Mouse (Mus musculus) hindbrain, postnatal 0 days (tissue): ENCODE measurements at regions not wholly inside any gene's neighbourhood (a gene's known extent, or its start where the extent isn't known, plus 50 kb on each side); places are given as distances from the start of the nearest gene placed in this dataset.

Experiments used
- ATAC-seq: fragments of 200-750 bp; cut with Nextera tagmentation; 2 replicates; pipeline ENCODE4 v1.8.0; 2017; ENCODE audit warnings: mild to moderate bottlenecking, moderate TSS enrichment, moderate library complexity
- DNase-seq: peaks from one replicate; pipeline ENCODE4 v3.0.0-alpha.2; 2015; ENCODE audit warnings: low spot score
- H3K27ac ChIP-seq: fragments of 300-500 bp; sonication (generic); 2 replicates; pipeline ENCODE4 v1.5.1; 2014; ENCODE audit warnings: mild to moderate bottlenecking
- H3K27me3 ChIP-seq: fragments of 300-500 bp; sonication (generic); 2 replicates; pipeline ENCODE4 v1.6.1; 2014; ENCODE audit warnings: low read length, mixed read lengths; ENCODE audit not compliant: insufficient read depth
- H3K36me3 ChIP-seq: fragments of 300-500 bp; sonication (generic); 2 replicates; pipeline ENCODE4 v1.6.1; 2014; ENCODE audit warnings: low read length, mixed read lengths; ENCODE audit not compliant: insufficient read depth
- H3K4me1 ChIP-seq: fragments of 300-500 bp; sonication (generic); 2 replicates; pipeline ENCODE4 v1.6.1; 2014; ENCODE audit warnings: antibody characterized with exemption, low read length, mixed read lengths; ENCODE audit not compliant: insufficient read depth
- H3K4me2 ChIP-seq: fragments of 300-500 bp; sonication (generic); 2 replicates; pipeline ENCODE4 v1.6.1; 2014; ENCODE audit warnings: low read depth, mild to moderate bottlenecking, low read length, moderate library complexity, mixed read lengths
- H3K4me3 ChIP-seq: fragments of 300-500 bp; sonication (generic); 2 replicates; pipeline ENCODE4 v1.5.1; 2014; ENCODE audit warnings: low read length
- H3K9ac ChIP-seq: fragments of 300-500 bp; sonication (generic); replicated peaks from 2 replicates; pipeline ENCODE4 v1.6.1; 2014; ENCODE audit warnings: mild to moderate bottlenecking, low read length, moderate library complexity, mixed read lengths
- H3K9me3 ChIP-seq: fragments of 300-500 bp; sonication (generic); 2 replicates; pipeline ENCODE4 v1.6.1; 2016; ENCODE audit warnings: low read length, mixed read lengths
- CTCF ChIP-seq: IDR thresholded peaks from 2 replicates; pipeline ENCODE4 v1.5.1; 2016; ENCODE audit warnings: antibody characterized with exemption, control low read depth, low read depth
- WGBS: fragments of 180-500 bp; shearing (Covaris S2); extraction: QIAGEN DNeasy Blood & Tissue Kit; methylation state at CpG from one replicate; pipeline ENCODE4 v1.1.7; 2014; 5-methylcytosine and 5-hydroxymethylcytosine counted together

DNA sequence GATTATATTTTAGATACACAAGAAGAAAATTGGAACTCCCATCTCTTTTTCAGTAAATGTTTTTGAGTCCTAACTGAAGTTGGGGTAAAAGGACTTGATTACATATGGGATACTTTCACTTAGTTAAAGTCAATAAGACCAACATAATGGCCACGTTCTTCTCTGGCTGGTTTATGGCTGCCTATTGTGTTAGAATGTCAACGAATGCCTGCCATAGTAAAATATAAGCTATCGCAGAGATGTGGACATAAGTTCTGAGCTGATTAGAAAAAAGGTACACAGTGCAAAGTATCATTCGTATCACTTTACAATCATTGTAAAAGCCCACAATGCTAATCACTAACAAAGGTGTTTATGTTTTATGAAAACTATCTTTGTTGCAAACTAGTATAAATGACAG lies 173.2 kb upstream of the Rgmb start:
- WGBS: 84% methylated on average over 4 of the region's 4 CpGs

DNA sequence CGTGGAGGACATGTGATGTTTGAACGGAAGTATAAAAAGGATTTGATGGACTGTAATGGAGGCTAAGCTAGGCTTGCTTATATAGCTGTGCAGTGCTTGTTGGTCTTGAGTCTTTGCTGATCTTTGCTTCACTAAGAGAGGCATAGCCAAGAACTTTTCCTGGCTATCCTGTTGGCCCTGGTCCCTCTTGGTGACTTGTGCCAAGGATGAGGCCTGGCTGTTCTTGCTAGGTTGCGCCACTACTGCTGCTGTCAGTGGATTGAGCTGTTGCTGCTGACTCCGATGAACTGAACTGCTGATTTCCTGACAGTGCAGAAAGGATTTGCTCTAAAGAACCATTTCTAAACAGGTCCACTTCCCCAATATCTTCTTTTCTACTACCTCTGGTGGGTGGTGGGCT lies 167.9 kb upstream of the Rgmb start:
- no peak for DNase-seq
- Histone ChIP-seq H3K4me2 (no peak overlapping the region), H3K27ac (no peak overlapping the region), H3K36me3 (no peaks in the 10 kb centered on the region), H3K4me1 (0 out of 2 replicates have a peak, but pooled peaks cover 4% of the 10 kb centered on the region), H3K27me3 (no peaks in the 10 kb centered on the region), H3K4me3 (no peak overlapping the region), H3K9ac (no peak overlapping the region), H3K9me3 (no peaks in the 10 kb centered on the region)
- no peak for ATAC-seq
- 94% methylated on average over 4 of the region's 4 CpGs for WGBS
- no peak for TF ChIP-seq CTCF

More for the DNA sequence above, 173.2 kb upstream of the Rgmb start:
- H3K4me1 ChIP-seq: no peaks in the 10 kb centered on the region
- no peak overlapping the region for H3K9ac ChIP-seq
- no peak overlapping the region for H3K4me2 ChIP-seq
- TF ChIP-seq CTCF: no peak
- no peak overlapping the region for H3K4me3 ChIP-seq
- H3K27ac ChIP-seq: no peak overlapping the region
- H3K36me3 ChIP-seq: no peaks in the 10 kb centered on the region
- DNase-seq: no peak
- no peak for ATAC-seq
- H3K27me3 ChIP-seq: no peaks in the 10 kb centered on the region
- H3K9me3 ChIP-seq: no peaks in the 10 kb centered on the region

DNA sequence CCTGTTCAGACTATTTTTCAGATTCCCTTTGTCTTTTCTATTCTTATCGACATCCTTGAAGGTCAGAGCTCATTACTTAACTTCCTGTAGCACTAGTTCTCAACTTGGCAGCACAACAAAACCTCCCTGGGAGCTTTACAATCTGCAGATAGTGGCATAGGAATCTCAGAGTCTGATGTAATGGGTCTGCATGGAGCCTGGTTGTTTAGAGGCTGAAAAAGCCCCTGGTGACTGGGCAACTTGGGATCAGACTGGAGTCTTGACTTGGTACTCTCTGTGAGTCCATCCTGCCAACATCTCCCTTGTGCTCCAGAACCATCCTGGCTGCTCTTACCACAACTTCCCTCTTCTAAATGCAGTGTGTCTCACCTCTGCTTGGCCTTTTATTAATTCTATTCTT lies 166.4 kb upstream of the Rgmb start:
- no peak for ATAC-seq
- Histone ChIP-seq H3K4me3 (no peak overlapping the region), H3K36me3 (no peaks in the 10 kb centered on the region), H3K4me1 (0 out of 2 replicates have a peak, but pooled peaks cover 4% of the 10 kb centered on the region), H3K4me2 (no peak overlapping the region), H3K27me3 (no peaks in the 10 kb centered on the region), H3K9ac (no peak overlapping the region), H3K9me3 (no peaks in the 10 kb centered on the region), H3K27ac (no peak overlapping the region)
- 30% methylated on average over 1 of the region's 1 CpGs for WGBS
- no peak for TF ChIP-seq CTCF
- no peak for DNase-seq

DNA sequence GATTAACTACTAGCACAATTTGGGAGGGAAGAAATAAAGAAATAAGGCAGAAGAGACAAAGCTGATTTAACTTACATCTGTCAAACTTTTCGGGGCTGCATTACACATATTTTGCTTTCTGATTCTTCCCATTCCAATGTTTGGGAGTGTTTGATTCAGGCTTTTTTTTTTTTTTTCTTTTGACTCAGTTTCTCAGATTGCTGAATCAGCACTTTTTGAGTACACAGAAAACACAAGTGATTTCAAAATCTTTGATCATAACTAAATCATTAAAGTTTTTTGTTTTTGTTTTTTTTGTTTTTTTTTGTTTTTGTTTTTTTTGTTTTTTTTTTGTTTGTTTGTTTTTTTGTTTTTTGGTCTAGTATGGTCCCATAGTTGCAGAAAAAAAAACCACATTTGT lies 164.7 kb upstream of the Rgmb start:
- DNase-seq: no peak
- no peak for ATAC-seq
- TF ChIP-seq CTCF: no peak
- Histone ChIP-seq H3K27ac (no peak overlapping the region), H3K36me3 (no peaks in the 10 kb centered on the region), H3K4me3 (no peak overlapping the region), H3K4me1 (peaks cover 6% of the 10 kb centered on the region; the same call in 1 of the 2 replicates), H3K9me3 (no peaks in the 10 kb centered on the region), H3K4me2 (no peak overlapping the region), H3K27me3 (no peaks in the 10 kb centered on the region), H3K9ac (no peak overlapping the region)
- 94% methylated on average over 1 of the region's 1 CpGs for WGBS

DNA sequence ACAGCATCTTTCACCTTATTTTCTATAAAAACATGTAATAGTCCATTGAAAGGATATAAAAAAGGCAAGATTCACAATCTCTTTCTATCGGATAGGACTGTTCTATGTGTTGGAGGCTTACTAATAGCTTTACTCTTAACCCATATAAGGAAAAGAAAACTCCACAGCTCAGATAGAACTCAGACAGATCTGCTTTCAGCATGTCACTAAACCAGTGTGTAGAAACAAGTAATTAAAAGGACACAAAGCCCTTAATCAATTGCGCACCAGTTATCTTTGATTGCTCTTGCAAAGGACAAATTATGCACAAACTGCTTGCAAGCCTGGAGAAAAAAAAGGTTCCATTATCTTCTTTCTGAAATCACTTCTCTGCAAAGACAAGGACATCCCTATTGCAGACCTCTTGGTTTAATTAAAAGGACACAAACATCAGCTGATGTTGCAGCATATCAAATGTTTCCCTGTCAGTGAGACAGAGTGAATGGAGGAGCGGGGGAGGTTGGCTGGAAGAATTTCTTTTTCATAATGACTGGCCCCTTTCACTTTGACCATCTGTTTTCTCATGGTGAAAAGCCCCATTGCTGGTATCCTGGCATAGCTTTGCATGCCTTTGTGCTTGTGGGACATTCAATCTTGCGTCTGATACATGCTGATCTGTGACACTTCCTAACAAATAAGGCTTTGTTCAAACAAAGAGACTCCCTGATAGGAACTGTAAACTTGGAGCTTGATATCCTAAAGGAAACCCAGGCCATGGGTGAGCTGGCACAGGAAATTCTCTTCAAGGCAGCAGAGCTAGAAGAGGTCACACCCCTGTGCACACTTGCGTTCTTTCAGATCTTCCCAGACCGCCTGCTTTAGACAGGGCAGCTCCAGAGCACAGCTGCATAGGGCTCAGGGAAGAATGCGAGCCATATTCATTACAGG lies 162.8 kb upstream of the Rgmb start:
- Histone ChIP-seq H3K4me3 (no peak overlapping the region), H3K4me2 (no peak overlapping the region), H3K4me1 (peaks cover 10% of the 10 kb centered on the region; the same call in 1 of the 2 replicates), H3K27me3 (no peaks in the 10 kb centered on the region), H3K9me3 (no peaks in the 10 kb centered on the region), H3K36me3 (no peaks in the 10 kb centered on the region), H3K9ac (no peak overlapping the region), H3K27ac (peak overlapping the region; percentile 60; the same call in 1 of the 2 replicates)
- ATAC-seq (peak; percentile 90), DNase-seq (peak; percentile 72)
- TF ChIP-seq CTCF: no peak
- 18% methylated on average over 7 of the region's 7 CpGs for WGBS

- 48% methylated on average over 5 of the region's 5 CpGs for WGBS
- H3K9me3 ChIP-seq: no peaks in the 10 kb centered on the region
Observed at GRCm38 (mm10) chr17:15991916-15992315, 161.1 kb upstream of the Rgmb start.

GRCm38 (mm10) chr17:15990303-15990702 lies 159.5 kb upstream of the Rgmb start:
- 7% methylated on average over 6 of the region's 6 CpGs for WGBS
- no peak overlapping the region for H3K9ac ChIP-seq

More at GRCm38 (mm10) chr17:15991916-15992315, 161.1 kb upstream of the Rgmb start:
- no peak for ATAC-seq
- DNase-seq: no peak
- Histone ChIP-seq H3K27ac (no peak overlapping the region), H3K4me2 (no peak overlapping the region), H3K36me3 (no peaks in the 10 kb centered on the region), H3K9ac (no peak overlapping the region), H3K4me1 (peaks cover 10% of the 10 kb centered on the region; the same call in 1 of the 2 replicates), H3K4me3 (no peak overlapping the region), H3K27me3 (no peaks in the 10 kb centered on the region)
- TF ChIP-seq CTCF: no peak

More at GRCm38 (mm10) chr17:15990303-15990702, 159.5 kb upstream of the Rgmb start:
- H3K4me3 ChIP-seq: no peak overlapping the region
- no peak overlapping the region for H3K4me2 ChIP-seq
- TF ChIP-seq CTCF: no peak
- no peaks in the 10 kb centered on the region for H3K9me3 ChIP-seq
- peak overlapping the region; percentile 33; the same call in 1 of the 2 replicates for H3K27ac ChIP-seq
- peak; percentile 62 for DNase-seq
- H3K36me3 ChIP-seq: no peaks in the 10 kb centered on the region
- peaks cover 10% of the 10 kb centered on the region; the same call in 1 of the 2 replicates for H3K4me1 ChIP-seq
- H3K27me3 ChIP-seq: no peaks in the 10 kb centered on the region
- ATAC-seq: peak; percentile 69
